Mouse (Mus musculus) monocyte, adult 2 months (primary cell): ENCODE measurements around the gene Numa1.
"Not testable (repeated sequence)": the region's sequence is repeated elsewhere in the genome, so short reads cannot be mapped to it uniquely, and the experiment has no call there.

Source experiments
- DNase-seq, 2 experiments: peaks; one replicate each; pipeline ENCODE4 v3.0.0; 2022; ENCODE audit warnings: low spot score in 2 of 2, low read depth in 1 of 2

Numa1 gene

GRCm38 (mm10) chr7:101933751-101934240, at the start of gene Numa1, which contains the start of gene Lrrc51:
Numa1 (plus strand) TSS chr7:101934111.
Lrrc51 (minus strand) TSS chr7:101933895.
- peak; percentile 92 to 93 for DNase-seq

- DNase-seq, result no peak
Measured at GRCm38 (mm10) chr7:101884160-101884559, 49.8 kb upstream of the Numa1 start.

- no peak for DNase-seq
Measured at GRCm38 (mm10) chr7:101886274-101886673, 47.6 kb upstream of the Numa1 start.

GRCm38 (mm10) chr7:101888460-101888859, 45.5 kb upstream of the Numa1 start:
- DNase-seq, result no peak

GRCm38 (mm10) chr7:101895695-101896094, 38.2 kb upstream of the Numa1 start:
- no peak for DNase-seq

GRCm38 (mm10) chr7:101896104-101897066, 37.5 kb upstream of the Numa1 start:
- DNase-seq, result peak; percentile 94 to 95

- no peak for DNase-seq
Measured at GRCm38 (mm10) chr7:101900331-101901097, 33.4 kb upstream of the Numa1 start.

GRCm38 (mm10) chr7:101901969-101902368, 31.9 kb upstream of the Numa1 start:
- no peak for DNase-seq

GRCm38 (mm10) chr7:101902846-101903245, 31.1 kb upstream of the Numa1 start:
- DNase-seq, result no peak

GRCm38 (mm10) chr7:101905561-101906286, 28.2 kb upstream of the Numa1 start, which contains the start of gene Lamtor1:
Lamtor1 (plus strand) TSS chr7:101905904.
- DNase-seq, result peak; percentile 99

GRCm38 (mm10) chr7:101906287-101906681, 27.6 kb upstream of the Numa1 start, which contains the start of gene Tomt:
Tomt (minus strand) TSS chr7:101906359.
- no peak for DNase-seq

- peak; percentile 37 to 39 for DNase-seq
Measured at GRCm38 (mm10) chr7:101906696-101907095, 27.2 kb upstream of the Numa1 start.

GRCm38 (mm10) chr7:101908367-101908766, 25.5 kb upstream of the Numa1 start:
- peak in 1 of 2 experiments; percentile 37 for DNase-seq

GRCm38 (mm10) chr7:101910138-101910537, 23.8 kb upstream of the Numa1 start:
- DNase-seq, result no peak

- no peak for DNase-seq
Measured at GRCm38 (mm10) chr7:101911982-101912381, 21.9 kb upstream of the Numa1 start.

- peak in 1 of 2 experiments; percentile 36 for DNase-seq
Measured at GRCm38 (mm10) chr7:101918071-101918470, 15.8 kb upstream of the Numa1 start.

GRCm38 (mm10) chr7:101925892-101926291, 8.0 kb upstream of the Numa1 start:
- DNase-seq, result not testable (repeated sequence)

- DNase-seq, result no peak
Measured at GRCm38 (mm10) chr7:101928093-101928492, 5.8 kb upstream of the Numa1 start.

- no peak for DNase-seq
Measured at GRCm38 (mm10) chr7:101932551-101932950, 1.4 kb upstream of the Numa1 start.

GRCm38 (mm10) chr7:101933300-101933699, 611 bp upstream of the Numa1 start:
- DNase-seq, result no peak

- DNase-seq, result no peak
Measured at GRCm38 (mm10) chr7:101935957-101936356, 2.0 kb downstream of the Numa1 start.
